Mouse (Mus musculus) megakaryocyte, embryonic 14.5 days (primary cell): ENCODE results near the gene Arfgap3.

ENCODE experiments used
- FLI1 ChIP-seq: IDR thresholded peaks from 2 replicates; pipeline ENCODE4 v1.6.1; 2012; ENCODE audit warnings: low read length, inconsistent platforms, mixed read lengths
- GATA1 ChIP-seq: IDR thresholded peaks from 3 replicates; pipeline ENCODE4 v1.6.1; 2012; ENCODE audit warnings: mixed read lengths, low read length, inconsistent platforms, borderline replicate concordance

- TF ChIP-seq GATA1 (no peak), FLI1 (no peak)
These were observed 11.9 kb downstream of the Arfgap3 start for GRCm38 (mm10) chr15:83337903-83338870.
